Mouse (Mus musculus) MEL (cell line): ENCODE measurements around the gene Tmem216.

Experiments used
- CTCF ChIP-seq, 3 experiments: IDR thresholded peaks in 2 of 3; conservative IDR thresholded peaks in 1 of 3; 2 replicates each; pipeline ENCODE4 v1.5.1; 2011 to 2012; ENCODE audit warnings: low read length in 3 of 3, low read depth in 2 of 3, mild to moderate bottlenecking in 2 of 3, improper control_type of control experiment in 1 of 3, inconsistent platforms in 1 of 3, mixed read lengths in 1 of 3, moderate library complexity in 1 of 3; ENCODE audit not compliant: control insufficient read depth in 1 of 3, insufficient read depth in 1 of 3, poor library complexity in 1 of 3, severe bottlenecking in 1 of 3
- EP300 ChIP-seq, 2 experiments: IDR thresholded peaks; 2 replicates each; pipeline ENCODE4 v1.6.1; 2011; ENCODE audit warnings: improper control_type of control experiment in 2 of 2, low read length in 2 of 2, low read depth in 1 of 2, mild to moderate bottlenecking in 1 of 2
- ETS1 ChIP-seq: IDR thresholded peaks from 2 replicates; pipeline ENCODE4 v1.6.1; 2012; ENCODE audit warnings: low read depth, mild to moderate bottlenecking, inconsistent platforms, low read length, improper control_type of control experiment, moderate library complexity
- GATA1 ChIP-seq: IDR thresholded peaks from 2 replicates; pipeline ENCODE4 v1.6.1; 2011; ENCODE audit warnings: low read depth, low read length, improper control_type of control experiment
- KAT2A ChIP-seq: conservative IDR thresholded peaks from 2 replicates; pipeline ENCODE4 v1.6.1; 2012; ENCODE audit warnings: low read depth, low read length, improper control_type of control experiment, inconsistent platforms
- POLR2A ChIP-seq, 2 experiments: IDR thresholded peaks; 2 replicates each; pipeline ENCODE4 v1.6.1; 2011 to 2012; ENCODE audit warnings: low read length in 2 of 2, mild to moderate bottlenecking in 2 of 2, control low read depth in 1 of 2, improper control_type of control experiment in 1 of 2, low read depth in 1 of 2, moderate library complexity in 1 of 2; ENCODE audit not compliant: control insufficient read depth in 1 of 2, insufficient read depth in 1 of 2, poor library complexity in 1 of 2
- RCOR1 ChIP-seq: IDR thresholded peaks from 2 replicates; pipeline ENCODE4 v1.6.1; 2012; ENCODE audit warnings: low read depth, mild to moderate bottlenecking, inconsistent platforms, low read length, improper control_type of control experiment
- SIN3A ChIP-seq: IDR thresholded peaks from 2 replicates; pipeline ENCODE4 v1.6.1; 2012; ENCODE audit warnings: low read length, improper control_type of control experiment, inconsistent platforms
- TBP ChIP-seq: IDR thresholded peaks from 2 replicates; pipeline ENCODE4 v1.8.0; 2011; ENCODE audit warnings: low read depth, low read length, improper control_type of control experiment
- USF1 ChIP-seq: IDR thresholded peaks from 2 replicates; pipeline ENCODE4 v1.6.1; 2014; ENCODE audit warnings: low read depth, mild to moderate bottlenecking, inconsistent platforms, low read length, improper control_type of control experiment, moderate library complexity
- USF2 ChIP-seq, 2 experiments: IDR thresholded peaks; 2 replicates each; pipeline ENCODE4 v1.6.1; 2011 to 2012; ENCODE audit warnings: improper control_type of control experiment in 2 of 2, low read length in 2 of 2, borderline replicate concordance in 1 of 2, inconsistent platforms in 1 of 2, low read depth in 1 of 2, mild to moderate bottlenecking in 1 of 2; ENCODE audit not compliant: insufficient read depth in 1 of 2
- ZNF384 ChIP-seq: IDR thresholded peaks from 2 replicates; pipeline ENCODE4 v1.6.1; 2012; ENCODE audit warnings: low read depth, mild to moderate bottlenecking, inconsistent platforms, low read length, improper control_type of control experiment

- TF ChIP-seq USF1 (no peak), EP300 (IDR thresholded peaks at IDR 0.05; ENCODE audit: low read depth in 1 of 2, low read length in 2 of 2) (no peak), POLR2A (IDR thresholded peaks at IDR 0.05; ENCODE audit: control insufficient read depth in 1 of 2, insufficient read depth in 1 of 2, low read depth in 1 of 2, low read length in 2 of 2, poor library complexity in 1 of 2) (no peak), KAT2A (no peak), CTCF (IDR thresholded peaks at IDR 0.05 in 2 of 3, conservative IDR thresholded peaks at IDR 0.05 in 1 of 3; ENCODE audit: control insufficient read depth in 1 of 3, insufficient read depth in 1 of 3, low read depth in 2 of 3, low read length in 3 of 3, poor library complexity in 1 of 3, severe bottlenecking in 1 of 3) (no peak), SIN3A (no peak), USF2 (IDR thresholded peaks at IDR 0.05; ENCODE audit: borderline replicate concordance in 1 of 2, insufficient read depth in 1 of 2, low read depth in 1 of 2, low read length in 2 of 2) (no peak), GATA1 (no peak), RCOR1 (no peak), TBP (no peak), ETS1 (no peak), ZNF384 (no peak)
These were observed 16.6 kb downstream of the Tmem216 start for GRCm38 (mm10) chr19:10539454-10539853.
